Mouse (Mus musculus) MEL (cell line): Measurements from ENCODE around the gene Mrps18b. TPM values are rescaled to one million over a fixed set of nuclear protein-coding genes. Genes with fewer than 3 reads are reported as not detected.

Experiments
- DNase-seq: peaks from one replicate; pipeline ENCODE4 v3.0.0; 2011; ENCODE audit warnings: low read depth, low spot score
- H3K27ac ChIP-seq: 2 replicates; pipeline ENCODE4 v1.5.1; 2012; ENCODE audit warnings: low read depth, mild to moderate bottlenecking, control low read depth, low read length, moderate library complexity; ENCODE audit not compliant: control insufficient read depth
- H3K27me3 ChIP-seq, 2 experiments: fragments of 150-350 bp in 1 of 2; sonication (generic) in 1 of 2; 2 replicates each; pipeline ENCODE4 v1.6.1; 2012; ENCODE audit warnings: low read length in 2 of 2, mild to moderate bottlenecking in 2 of 2, improper control_type of control experiment in 1 of 2, moderate library complexity in 1 of 2; ENCODE audit not compliant: insufficient read depth in 2 of 2, control insufficient read depth in 1 of 2
- H3K36me3 ChIP-seq, 2 experiments: 2 replicates each; pipeline ENCODE4 v1.6.1; 2012 to 2014; ENCODE audit warnings: low read length in 2 of 2, improper control_type of control experiment in 1 of 2, inconsistent platforms in 1 of 2, mild to moderate bottlenecking in 1 of 2; ENCODE audit not compliant: insufficient read depth in 2 of 2, control insufficient read depth in 1 of 2
- H3K4me1 ChIP-seq, 2 experiments: fragments of 150-350 bp in 1 of 2; sonication (generic) in 1 of 2; 2 replicates each; pipeline ENCODE4 v1.6.1; 2012; ENCODE audit warnings: low read length in 2 of 2, improper control_type of control experiment in 1 of 2, mild to moderate bottlenecking in 1 of 2; ENCODE audit not compliant: insufficient read depth in 2 of 2, control insufficient read depth in 1 of 2
- H3K4me3 ChIP-seq, 2 experiments: fragments of 150-350 bp in 1 of 2; sonication (generic) in 1 of 2; 2 replicates each; pipeline ENCODE4 v1.5.1; 2012; ENCODE audit warnings: low read depth in 2 of 2, low read length in 2 of 2, mild to moderate bottlenecking in 2 of 2, moderate library complexity in 2 of 2, control low read depth in 1 of 2, improper control_type of control experiment in 1 of 2; ENCODE audit not compliant: control insufficient read depth in 1 of 2, insufficient read depth in 1 of 2
- H3K79me2 ChIP-seq: 2 replicates; pipeline ENCODE4 v1.6.1; 2012; ENCODE audit warnings: mild to moderate bottlenecking, low read length, moderate library complexity; ENCODE audit not compliant: control insufficient read depth, poor library complexity, insufficient read depth
- H3K9ac ChIP-seq: 2 replicates; pipeline ENCODE4 v1.6.1; 2012; ENCODE audit warnings: low read depth, mild to moderate bottlenecking, control low read depth, low read length, moderate library complexity; ENCODE audit not compliant: control insufficient read depth, poor library complexity, severe bottlenecking
- H3K9me3 ChIP-seq: fragments of 150-350 bp; sonication (generic); replicated peaks from 2 replicates; pipeline ENCODE4 v1.6.1; 2012; ENCODE audit warnings: mild to moderate bottlenecking, low read length, improper control_type of control experiment, moderate library complexity; ENCODE audit not compliant: insufficient read depth
- BHLHE40 ChIP-seq: IDR thresholded peaks from 2 replicates; pipeline ENCODE4 v1.6.1; 2012; ENCODE audit warnings: low read depth, mild to moderate bottlenecking, inconsistent platforms, low read length, improper control_type of control experiment, borderline replicate concordance
- CHD1 ChIP-seq: IDR thresholded peaks from 2 replicates; pipeline ENCODE4 v1.6.1; 2012; ENCODE audit warnings: low read depth, mild to moderate bottlenecking, inconsistent platforms, low read length, improper control_type of control experiment
- EP300 ChIP-seq, 2 experiments: IDR thresholded peaks; 2 replicates each; pipeline ENCODE4 v1.6.1; 2011; ENCODE audit warnings: improper control_type of control experiment in 2 of 2, low read length in 2 of 2, low read depth in 1 of 2, mild to moderate bottlenecking in 1 of 2
- ETS1 ChIP-seq: IDR thresholded peaks from 2 replicates; pipeline ENCODE4 v1.6.1; 2012; ENCODE audit warnings: low read depth, mild to moderate bottlenecking, inconsistent platforms, low read length, improper control_type of control experiment, moderate library complexity
- GABPA ChIP-seq: IDR thresholded peaks from 2 replicates; pipeline ENCODE4 v1.6.1; 2012; ENCODE audit warnings: low read depth, mild to moderate bottlenecking, inconsistent platforms, low read length, improper control_type of control experiment, moderate library complexity
- HCFC1 ChIP-seq: IDR thresholded peaks from 2 replicates; pipeline ENCODE4 v1.6.1; 2012; ENCODE audit warnings: low read depth, mild to moderate bottlenecking, inconsistent platforms, low read length, improper control_type of control experiment, moderate library complexity
- JUND ChIP-seq: IDR thresholded peaks from 2 replicates; pipeline ENCODE4 v1.6.1; 2011; ENCODE audit warnings: low read depth, mild to moderate bottlenecking, improper control_type of control experiment, low read length
- MAFK ChIP-seq: IDR thresholded peaks from 2 replicates; pipeline ENCODE4 v1.6.1; 2011; ENCODE audit warnings: low read depth, mild to moderate bottlenecking, low read length, improper control_type of control experiment, borderline replicate concordance
- MAX ChIP-seq: IDR thresholded peaks from 2 replicates; pipeline ENCODE4 v1.6.1; 2011; ENCODE audit warnings: low read length, improper control_type of control experiment
- MAZ ChIP-seq: IDR thresholded peaks from 2 replicates; pipeline ENCODE4 v1.6.1; 2012; ENCODE audit warnings: low read depth, mild to moderate bottlenecking, inconsistent platforms, low read length, improper control_type of control experiment
- MEF2A ChIP-seq: IDR thresholded peaks from 2 replicates; pipeline ENCODE4 v1.6.1; 2014; ENCODE audit warnings: low read depth, mild to moderate bottlenecking, inconsistent platforms, low read length, improper control_type of control experiment; ENCODE audit not compliant: poor library complexity, insufficient replicate concordance, severe bottlenecking; ENCODE audit errors: extremely low read depth
- MYB ChIP-seq: IDR thresholded peaks from 2 replicates; pipeline ENCODE4 v1.6.1; 2011; ENCODE audit warnings: mild to moderate bottlenecking, low read depth, low read length, improper control_type of control experiment
- MYC ChIP-seq: IDR thresholded peaks from 2 replicates; pipeline ENCODE4 v1.6.1; 2011; ENCODE audit warnings: low read depth, mild to moderate bottlenecking, low read length, improper control_type of control experiment, moderate library complexity
- NELFE ChIP-seq: IDR thresholded peaks from 2 replicates; pipeline ENCODE4 v1.6.1; 2011; ENCODE audit warnings: low read depth, low read length, improper control_type of control experiment
- NRF1 ChIP-seq: IDR thresholded peaks from 2 replicates; pipeline ENCODE4 v1.6.1; 2014; ENCODE audit warnings: low read depth, mild to moderate bottlenecking, inconsistent platforms, low read length, improper control_type of control experiment, moderate library complexity; ENCODE audit not compliant: poor library complexity, insufficient read depth, severe bottlenecking
- POLR2A ChIP-seq, 2 experiments: IDR thresholded peaks; 2 replicates each; pipeline ENCODE4 v1.6.1; 2011 to 2012; ENCODE audit warnings: low read length in 2 of 2, mild to moderate bottlenecking in 2 of 2, control low read depth in 1 of 2, improper control_type of control experiment in 1 of 2, low read depth in 1 of 2, moderate library complexity in 1 of 2; ENCODE audit not compliant: control insufficient read depth in 1 of 2, insufficient read depth in 1 of 2, poor library complexity in 1 of 2
- POLR2AphosphoS2 ChIP-seq: IDR thresholded peaks from 2 replicates; pipeline ENCODE4 v1.6.1; 2011; ENCODE audit warnings: low read length, improper control_type of control experiment
- POLR2AphosphoS5 ChIP-seq: IDR thresholded peaks from 2 replicates; pipeline ENCODE4 v1.6.1; 2012; ENCODE audit warnings: low read depth, borderline replicate concordance, mild to moderate bottlenecking, inconsistent platforms, low read length, moderate library complexity, mixed read lengths
- RAD21 ChIP-seq: IDR thresholded peaks from 2 replicates; pipeline ENCODE4 v1.6.1; 2011; ENCODE audit warnings: mild to moderate bottlenecking, low read depth, low read length, improper control_type of control experiment
- SIN3A ChIP-seq: IDR thresholded peaks from 2 replicates; pipeline ENCODE4 v1.6.1; 2012; ENCODE audit warnings: low read length, improper control_type of control experiment, inconsistent platforms
- SMC3 ChIP-seq: IDR thresholded peaks from 2 replicates; pipeline ENCODE4 v1.6.1; 2011; ENCODE audit warnings: low read depth, low read length, improper control_type of control experiment
- TAL1 ChIP-seq: IDR thresholded peaks from 2 replicates; pipeline ENCODE4 v1.6.1; 2012; ENCODE audit warnings: mild to moderate bottlenecking, inconsistent platforms, low read length, moderate library complexity, mixed read lengths
- TCF12 ChIP-seq: IDR thresholded peaks from 2 replicates; pipeline ENCODE4 v1.6.1; 2014; ENCODE audit warnings: low read depth, mild to moderate bottlenecking, inconsistent platforms, low read length, improper control_type of control experiment, moderate library complexity
- UBTF ChIP-seq: IDR thresholded peaks from 2 replicates; pipeline ENCODE4 v1.6.1; 2012; ENCODE audit warnings: low read depth, mild to moderate bottlenecking, inconsistent platforms, low read length, improper control_type of control experiment, moderate library complexity, borderline replicate concordance; ENCODE audit not compliant: insufficient read depth
- USF1 ChIP-seq: IDR thresholded peaks from 2 replicates; pipeline ENCODE4 v1.6.1; 2014; ENCODE audit warnings: low read depth, mild to moderate bottlenecking, inconsistent platforms, low read length, improper control_type of control experiment, moderate library complexity
- ZC3H11A ChIP-seq: IDR thresholded peaks from 2 replicates; pipeline ENCODE4 v1.6.1; 2012; ENCODE audit warnings: low read depth, mild to moderate bottlenecking, inconsistent platforms, low read length, improper control_type of control experiment
- ZKSCAN1 ChIP-seq: IDR thresholded peaks from 2 replicates; pipeline ENCODE4 v1.6.1; 2012; ENCODE audit warnings: low read depth, mild to moderate bottlenecking, inconsistent platforms, low read length, improper control_type of control experiment, moderate library complexity
- ZMIZ1 ChIP-seq: IDR thresholded peaks from 2 replicates; pipeline ENCODE4 v1.6.1; 2012; ENCODE audit warnings: low read depth, mild to moderate bottlenecking, inconsistent platforms, low read length, improper control_type of control experiment, moderate library complexity
- ZNF384 ChIP-seq: IDR thresholded peaks from 2 replicates; pipeline ENCODE4 v1.6.1; 2012; ENCODE audit warnings: low read depth, mild to moderate bottlenecking, inconsistent platforms, low read length, improper control_type of control experiment
- polyA plus RNA-seq, 2 experiments: library from polyadenylated mRNA; stranded (reverse) in 1 of 2; unstranded in 1 of 2; fragments of >175 nt in 1 of 2; fragments of >200 nt in 1 of 2; gene quantifications; 2 replicates each; pipeline versions ENCODE4 v1.2.1 to v1.2.4; 2012; ENCODE audit warnings: low replicate concordance in 2 of 2, low read depth in 1 of 2; ENCODE audit not compliant: insufficient read length in 2 of 2, insufficient read depth in 1 of 2, missing spikeins in 1 of 2
- total RNA-seq: library from RNA; depleted of rRNA; stranded (reverse); fragments of 300-350 nt; gene quantifications from 2 replicates; pipeline ENCODE4 v1.2.3, GENCODE M21; 2012

Gene Mrps18b
- total and polyA plus RNA-seq, 3 experiments = 179 to 239 TPM; not detected in 1

GRCm38 (mm10) chr17:35864832-35865353, 51.3 kb downstream of the Mrps18b start:
- DNase-seq = no peak
- Histone ChIP-seq H3K27ac (peak overlapping the region; percentile 70), H3K9ac (peak overlapping the region; percentile 77), H3K27me3 (no peaks in the 10 kb centered on the region), H3K4me3 (peak overlapping the region; percentile 62 to 70), H3K79me2 (peaks cover 14% of the 10 kb centered on the region), H3K4me1 (peaks cover 2 to 26% of the 10 kb centered on the region in 2 experiments), H3K36me3 (peaks cover 0 to 11% of the 10 kb centered on the region in 2 experiments; a peak in 2 of 4 replicates), H3K9me3 (no peaks in the 10 kb centered on the region)
- TF ChIP-seq USF1 (no peak), MAZ (0 out of 2 replicates have a peak, but pooled peaks have one; percentile 1)

GRCm38 (mm10) chr17:35861198-35861857, 54.9 kb downstream of the Mrps18b start, which contains the start of gene Nrm:
Gene Nrm (plus strand): TSS chr17:35861318.
- Histone ChIP-seq H3K27me3 (no peaks in the 10 kb centered on the region), H3K4me1 (peaks cover 3 to 25% of the 10 kb centered on the region in 2 experiments), H3K79me2 (peaks cover 2% of the 10 kb centered on the region; the same call in 1 of the 2 replicates), H3K4me3 (peak within 1 kb of the TSS; percentile 60 to 67), H3K27ac (peak within 1 kb of the TSS; percentile 80), H3K9ac (peak within 1 kb of the TSS; percentile 78), H3K9me3 (no peaks in the 10 kb centered on the region), H3K36me3 (peaks cover 3 to 17% of the 10 kb centered on the region in 2 experiments; a peak in 3 of 4 replicates)
- DNase-seq = peak; percentile 94
- TF ChIP-seq MAZ (no peak), POLR2AphosphoS2 (no peak), POLR2A (IDR thresholded peaks at IDR 0.05; ENCODE audit: control insufficient read depth in 1 of 2, insufficient read depth in 1 of 2, low read depth in 1 of 2, low read length in 2 of 2, poor library complexity in 1 of 2) (peak; percentile 53 to 69; a peak in 2 of 4 replicates), CHD1 (no peak), ZMIZ1 (no peak), EP300 (IDR thresholded peaks at IDR 0.05; ENCODE audit: low read depth in 1 of 2, low read length in 2 of 2) (peak; percentile 70 to 77), MAX (no peak), NELFE (0 out of 2 replicates have a peak, but pooled peaks have one; percentile 33), ZC3H11A (no peak), MYB (no peak), UBTF (no peak), ETS1 (peak; percentile 78; the same call in 1 of the 2 replicates), POLR2AphosphoS5 (no peak), TCF12 (peak; percentile 51; the same call in 1 of the 2 replicates), MEF2A (no peak), HCFC1 (peak; percentile 38; the same call in 1 of the 2 replicates), MYC (no peak), SMC3 (no peak), NRF1 (no peak), JUND (no peak), GABPA (no peak), MAFK (no peak), ZKSCAN1 (no peak), RAD21 (no peak), SIN3A (peak; percentile 67; the same call in 1 of the 2 replicates), ZNF384 (no peak), BHLHE40 (peak; percentile 67), TAL1 (peak; percentile 40; the same call in 1 of the 2 replicates), USF1 (no peak)
